Mouse (Mus musculus) liver, embryonic 16.5 days (tissue): ENCODE data around the gene Tmem94. TPM values are rescaled to one million over a fixed set of nuclear protein-coding genes. Genes with fewer than 3 reads are reported as not detected.

Experiments
- ATAC-seq: fragments of 200-750 bp; cut with Nextera tagmentation; 2 replicates; pipeline ENCODE4 v1.8.0; 2017; ENCODE audit warnings: low read depth, mild to moderate bottlenecking, moderate number of reproducible peaks, moderate library complexity
- H3K27ac ChIP-seq: fragments of 300-500 bp; sonication (generic); 2 replicates; pipeline ENCODE4 v1.5.1; 2014; ENCODE audit warnings: mild to moderate bottlenecking, low read length
- H3K27me3 ChIP-seq: fragments of 300-500 bp; sonication (generic); 2 replicates; pipeline ENCODE4 v1.6.1; 2014; ENCODE audit warnings: low read depth, low read length, mixed read lengths; ENCODE audit not compliant: control insufficient read depth, insufficient read depth
- H3K36me3 ChIP-seq: fragments of 300-500 bp; sonication (generic); 2 replicates; pipeline ENCODE4 v1.6.1; 2014; ENCODE audit warnings: mild to moderate bottlenecking; ENCODE audit not compliant: control insufficient read depth, insufficient read depth
- H3K4me1 ChIP-seq: fragments of 300-500 bp; sonication (generic); 2 replicates; pipeline ENCODE4 v1.6.1; 2014; ENCODE audit warnings: low read depth, low read length, mixed read lengths; ENCODE audit not compliant: control insufficient read depth
- H3K4me2 ChIP-seq: fragments of 300-500 bp; sonication (generic); 2 replicates; pipeline ENCODE4 v1.6.1; 2014; ENCODE audit warnings: low read depth, low read length, mixed read lengths
- H3K4me3 ChIP-seq: fragments of 300-500 bp; sonication (generic); 2 replicates; pipeline ENCODE4 v1.5.1; 2014; ENCODE audit warnings: low read depth, mild to moderate bottlenecking, low read length
- H3K9ac ChIP-seq: fragments of 300-500 bp; sonication (generic); 2 replicates; pipeline ENCODE4 v1.6.1; 2014; ENCODE audit warnings: low read depth, low read length
- H3K9me3 ChIP-seq: fragments of 300-500 bp; sonication (generic); replicated peaks from 2 replicates; pipeline ENCODE4 v1.6.1; 2016; ENCODE audit warnings: low read length; ENCODE audit not compliant: control insufficient read depth
- WGBS: fragments of 180-500 bp; shearing (Covaris S2); extraction: QIAGEN DNeasy Blood & Tissue Kit; methylation state at CpG from one replicate; pipeline ENCODE4 v1.1.7; 2014; ENCODE audit not compliant: insufficient replicate concordance; 5-methylcytosine and 5-hydroxymethylcytosine counted together
- polyA plus RNA-seq: library from polyadenylated mRNA; unstranded; fragments of >200 nt; fragmentation: Nextera tagmentation; extraction: Ambion mirVana; gene quantifications from 2 replicates; pipeline ENCODE4 v1.2.1, GENCODE M21; 2015

Gene Tmem94
- polyA plus RNA-seq, 1 experiment from 2014 or later, result 10.4 TPM

DNA sequence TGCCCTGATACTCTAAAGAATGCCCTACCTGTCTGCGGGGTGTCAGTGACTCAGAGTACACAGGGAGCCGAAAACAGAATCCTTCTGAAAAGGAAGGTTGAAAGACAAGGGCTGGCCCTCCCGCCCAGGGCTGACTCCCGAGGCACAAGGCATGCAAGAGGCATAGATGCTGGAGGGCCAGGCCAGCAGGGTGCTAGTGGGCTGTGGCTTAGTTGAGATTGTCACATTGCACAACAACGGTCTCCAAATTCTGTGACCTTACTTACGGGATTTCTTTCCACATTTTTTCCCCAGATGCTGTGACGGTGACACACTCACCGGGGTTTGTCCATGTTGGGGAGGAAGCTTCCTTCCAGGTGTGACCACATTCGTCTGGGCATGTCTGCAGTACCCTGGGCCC is 11.7 kb downstream of the Tmem94 start:
- Histone ChIP-seq H3K27me3 (no peaks in the 10 kb centered on the region), H3K36me3 (no peaks in the 10 kb centered on the region), H3K9ac (no peak overlapping the region), H3K27ac (no peak overlapping the region), H3K4me1 (peaks cover 46% of the 10 kb centered on the region), H3K9me3 (no peaks in the 10 kb centered on the region), H3K4me3 (no peak overlapping the region), H3K4me2 (no peak overlapping the region)
- 80% methylated on average over 9 of the region's 9 CpGs for WGBS
- no peak for ATAC-seq

DNA sequence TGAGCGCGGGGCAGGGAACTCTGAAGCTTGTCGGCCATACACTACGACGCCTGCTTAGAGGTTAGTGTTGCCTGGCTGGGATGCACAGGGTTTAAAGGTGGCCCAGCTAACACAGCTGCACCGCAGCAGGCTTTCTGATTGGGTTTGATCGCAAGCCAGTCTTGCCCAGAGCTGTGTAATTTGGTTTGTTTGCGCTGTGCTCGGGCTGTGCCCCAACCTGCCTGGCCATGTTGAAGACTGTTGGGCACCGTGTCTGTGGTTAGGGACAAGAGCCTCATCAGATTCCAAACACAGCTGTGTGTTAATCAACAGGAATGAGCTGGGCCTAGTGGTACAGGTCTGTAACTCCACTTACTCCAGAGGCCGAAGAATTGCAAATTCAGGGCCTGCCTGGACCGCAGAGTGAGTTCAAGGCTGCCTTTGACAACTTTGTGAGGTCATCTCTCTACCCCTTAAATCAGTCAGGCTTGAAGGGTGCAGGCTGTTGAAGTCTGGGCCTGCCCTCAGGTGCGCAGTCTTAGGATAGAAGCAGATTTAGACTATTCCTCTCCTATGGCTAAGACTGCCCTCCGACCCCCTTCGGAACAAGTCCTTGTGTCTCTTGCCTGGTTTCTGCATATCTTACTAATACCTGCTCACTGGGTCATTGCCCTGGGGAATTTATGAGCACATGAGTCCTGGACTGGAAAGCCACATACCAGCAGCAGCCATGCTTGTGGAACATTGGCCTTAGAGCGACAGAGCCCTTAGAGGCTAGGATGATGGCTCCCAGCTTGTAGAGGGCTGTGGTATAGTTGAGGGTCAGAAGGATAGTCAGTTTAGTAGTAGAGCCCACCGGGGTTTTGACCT is 12.5 kb downstream of the Tmem94 start:
- Histone ChIP-seq H3K4me1 (peaks cover 46% of the 10 kb centered on the region), H3K36me3 (no peaks in the 10 kb centered on the region), H3K4me3 (no peak overlapping the region), H3K4me2 (no peak overlapping the region), H3K27me3 (no peaks in the 10 kb centered on the region), H3K9ac (no peak overlapping the region), H3K27ac (peak overlapping the region; percentile 49), H3K9me3 (no peaks in the 10 kb centered on the region)
- ATAC-seq, result no peak
- WGBS, result 88% methylated on average over 17 of the region's 17 CpGs

DNA sequence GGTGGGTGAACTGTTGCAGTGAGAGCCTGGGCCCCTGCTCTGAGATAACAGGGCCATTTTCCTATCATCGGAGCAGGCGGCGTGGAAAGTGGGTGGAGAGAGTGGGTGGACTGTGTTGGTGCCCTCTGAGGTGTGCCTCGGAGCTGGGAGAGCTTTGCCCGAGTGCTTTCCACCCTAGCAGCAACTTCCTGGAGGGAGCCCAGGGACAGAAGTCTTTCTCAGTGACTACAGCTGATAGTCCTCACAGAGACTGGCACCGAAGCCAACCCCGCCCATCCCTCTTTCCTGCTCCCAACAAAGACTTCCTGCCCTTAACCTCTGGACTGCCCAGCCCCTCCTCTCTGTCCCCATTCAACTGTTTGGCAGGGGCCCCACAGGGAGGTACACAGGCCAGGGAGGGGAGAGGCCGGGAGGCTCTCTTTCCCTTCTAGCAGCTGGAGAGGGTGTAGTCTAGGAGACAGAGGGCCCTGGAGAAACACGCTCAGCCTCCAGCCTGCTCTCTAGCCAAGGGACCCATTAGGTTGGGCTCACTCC is 13.9 kb downstream of the Tmem94 start:
- Histone ChIP-seq H3K27me3 (no peaks in the 10 kb centered on the region), H3K4me1 (peaks cover 43% of the 10 kb centered on the region), H3K9me3 (no peaks in the 10 kb centered on the region), H3K9ac (peak overlapping the region; percentile 69), H3K4me2 (peak overlapping the region; percentile 77), H3K4me3 (peak overlapping the region; percentile 49), H3K27ac (peak overlapping the region; percentile 98), H3K36me3 (no peaks in the 10 kb centered on the region)
- ATAC-seq, result peak; percentile 92
- 4% methylated on average over 9 of the region's 9 CpGs for WGBS

- Histone ChIP-seq H3K4me1 (peaks cover 41% of the 10 kb centered on the region), H3K27me3 (no peaks in the 10 kb centered on the region), H3K36me3 (no peaks in the 10 kb centered on the region), H3K9ac (peak overlapping the region; percentile 69; the same call in 1 of the 2 replicates), H3K4me2 (peak overlapping the region; percentile 77), H3K27ac (peak overlapping the region; percentile 98), H3K4me3 (no peak overlapping the region; the same call in 1 of the 2 replicates), H3K9me3 (no peaks in the 10 kb centered on the region)
- 46% methylated on average over 20 of the region's 20 CpGs for WGBS
- ATAC-seq, result no peak
Observed at GRCm38 (mm10) chr11:115780141-115781070, 15.2 kb downstream of the Tmem94 start.

- H3K9ac ChIP-seq, result no peak overlapping the region
- H3K36me3 ChIP-seq, result peaks cover 11% of the 10 kb centered on the region
- H3K4me3 ChIP-seq, result no peak overlapping the region
- 80% methylated on average over 6 of the region's 6 CpGs for WGBS
- H3K4me1 ChIP-seq, result no peaks in the 10 kb centered on the region; the same call in 1 of the 2 replicates
- H3K27ac ChIP-seq, result no peak overlapping the region
- no peaks in the 10 kb centered on the region for H3K9me3 ChIP-seq
- no peak overlapping the region for H3K4me2 ChIP-seq
- no peak for ATAC-seq
- no peaks in the 10 kb centered on the region for H3K27me3 ChIP-seq
Observed at GRCm38 (mm10) chr11:115786473-115786872, 21.2 kb downstream of the Tmem94 start.

GRCm38 (mm10) chr11:115789787-115790186 is 24.6 kb downstream of the Tmem94 start:
- H3K4me3 ChIP-seq, result no peak overlapping the region
- no peaks in the 10 kb centered on the region for H3K9me3 ChIP-seq
- no peaks in the 10 kb centered on the region for H3K27me3 ChIP-seq
- no peak overlapping the region for H3K4me2 ChIP-seq
- no peaks in the 10 kb centered on the region for H3K4me1 ChIP-seq
- H3K9ac ChIP-seq, result no peak overlapping the region
- WGBS, result 87% methylated on average over 7 of the region's 7 CpGs
- ATAC-seq, result no peak
- H3K36me3 ChIP-seq, result peaks cover 35% of the 10 kb centered on the region
- H3K27ac ChIP-seq, result no peak overlapping the region

DNA sequence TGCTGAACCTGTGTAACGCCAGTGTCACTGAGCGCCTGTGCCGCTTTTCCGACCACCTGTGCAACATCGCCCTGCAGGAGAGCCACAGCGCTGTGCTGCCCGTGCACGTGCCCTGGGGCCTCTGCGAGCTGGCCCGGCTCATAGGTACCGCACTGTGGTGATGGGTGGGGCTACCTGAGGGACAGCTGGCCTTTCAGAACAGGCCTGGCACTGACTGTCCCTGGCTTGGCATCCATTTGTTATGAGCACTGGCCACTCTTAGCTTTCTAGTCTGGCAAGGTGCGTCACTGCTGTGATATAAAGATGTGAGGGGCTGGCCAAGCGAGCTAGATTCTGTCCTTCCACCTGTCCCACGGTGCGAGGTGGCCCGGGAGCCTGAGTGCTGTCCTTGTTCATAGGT is 26.7 kb downstream of the Tmem94 start:
- no peak overlapping the region for H3K4me3 ChIP-seq
- H3K27ac ChIP-seq, result no peak overlapping the region
- peaks cover 40% of the 10 kb centered on the region for H3K36me3 ChIP-seq
- ATAC-seq, result no peak
- H3K9ac ChIP-seq, result no peak overlapping the region
- H3K27me3 ChIP-seq, result no peaks in the 10 kb centered on the region
- H3K4me1 ChIP-seq, result no peaks in the 10 kb centered on the region
- H3K9me3 ChIP-seq, result no peaks in the 10 kb centered on the region
- H3K4me2 ChIP-seq, result no peak overlapping the region
- WGBS, result 91% methylated on average over 16 of the region's 16 CpGs

- Histone ChIP-seq H3K27ac (no peak overlapping the region), H3K36me3 (peaks cover 40% of the 10 kb centered on the region), H3K4me1 (no peaks in the 10 kb centered on the region), H3K9ac (no peak overlapping the region), H3K9me3 (no peaks in the 10 kb centered on the region), H3K4me3 (no peak overlapping the region), H3K4me2 (no peak overlapping the region), H3K27me3 (no peaks in the 10 kb centered on the region)
- 82% methylated on average over 14 of the region's 14 CpGs for WGBS
- no peak for ATAC-seq
Observed at GRCm38 (mm10) chr11:115792353-115792752, 27.1 kb downstream of the Tmem94 start.
